Mouse (Mus musculus) MEL (cell line): ENCODE data around the gene Igfbp3.

Experiments used
- EP300 ChIP-seq, 2 experiments: IDR thresholded peaks; 2 replicates each; pipeline ENCODE4 v1.6.1; 2011; ENCODE audit warnings: improper control_type of control experiment in 2 of 2, low read length in 2 of 2, low read depth in 1 of 2, mild to moderate bottlenecking in 1 of 2
- HCFC1 ChIP-seq: IDR thresholded peaks from 2 replicates; pipeline ENCODE4 v1.6.1; 2012; ENCODE audit warnings: low read depth, mild to moderate bottlenecking, inconsistent platforms, low read length, improper control_type of control experiment, moderate library complexity
- POLR2A ChIP-seq, 2 experiments: IDR thresholded peaks; 2 replicates each; pipeline ENCODE4 v1.6.1; 2011 to 2012; ENCODE audit warnings: low read length in 2 of 2, mild to moderate bottlenecking in 2 of 2, control low read depth in 1 of 2, improper control_type of control experiment in 1 of 2, low read depth in 1 of 2, moderate library complexity in 1 of 2; ENCODE audit not compliant: control insufficient read depth in 1 of 2, insufficient read depth in 1 of 2, poor library complexity in 1 of 2
- POLR2AphosphoS5 ChIP-seq: IDR thresholded peaks from 2 replicates; pipeline ENCODE4 v1.6.1; 2012; ENCODE audit warnings: low read depth, borderline replicate concordance, mild to moderate bottlenecking, inconsistent platforms, low read length, moderate library complexity, mixed read lengths

- TF ChIP-seq POLR2A (IDR thresholded peaks at IDR 0.05; ENCODE audit: control insufficient read depth in 1 of 2, insufficient read depth in 1 of 2, low read depth in 1 of 2, low read length in 2 of 2, poor library complexity in 1 of 2) (no peak), HCFC1 (no peak), EP300 (IDR thresholded peaks at IDR 0.05; ENCODE audit: low read depth in 1 of 2, low read length in 2 of 2) (no peak), POLR2AphosphoS5 (no peak)
Measured at GRCm38 (mm10) chr11:7199736-7200392, 13.9 kb downstream of the Igfbp3 start.
